Mouse (Mus musculus): ENCODE data around the gene Psg18. TPM values are rescaled to one million over a fixed set of nuclear protein-coding genes. Genes with fewer than 3 reads are reported as not detected.
"Not testable (repeated sequence)": the region's sequence is repeated elsewhere in the genome, so short reads cannot be mapped to it uniquely, and the experiment has no call there.

The Psg18 gene
- not detected for total RNA-seq (2021)
- long read RNA-seq, experiment 1: 0 reads
- long read RNA-seq, experiment 2: 0 reads

DNA sequence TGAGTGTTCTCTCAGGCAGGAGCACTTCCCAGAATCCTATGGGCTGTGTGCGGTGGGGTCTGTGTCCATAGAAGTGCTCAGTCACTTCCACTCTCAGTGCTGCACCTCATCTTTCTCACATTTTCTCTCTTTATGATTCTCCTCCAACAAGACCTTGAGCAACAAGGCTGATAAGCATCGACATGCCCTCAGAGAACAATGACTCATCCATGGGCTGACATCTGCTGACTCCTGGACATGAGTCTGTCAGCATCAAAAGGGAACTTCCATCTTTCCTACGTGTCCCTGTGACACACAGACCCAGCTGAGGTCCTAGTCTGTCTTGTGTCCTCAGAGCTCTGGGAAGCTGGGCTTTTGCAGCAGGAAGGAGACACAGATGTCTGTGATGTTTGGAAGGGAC lies at the start of gene Psg18:
Gene Psg18 (minus strand): TSS at position 101 of the 400 bp plus-strand sequence.
- DNase-seq: not testable (repeated sequence)

- no peak for DNase-seq
Measured at GRCm38 (mm10) chr7:18403407-18403806, 48.6 kb upstream of the Psg18 start.

DNA sequence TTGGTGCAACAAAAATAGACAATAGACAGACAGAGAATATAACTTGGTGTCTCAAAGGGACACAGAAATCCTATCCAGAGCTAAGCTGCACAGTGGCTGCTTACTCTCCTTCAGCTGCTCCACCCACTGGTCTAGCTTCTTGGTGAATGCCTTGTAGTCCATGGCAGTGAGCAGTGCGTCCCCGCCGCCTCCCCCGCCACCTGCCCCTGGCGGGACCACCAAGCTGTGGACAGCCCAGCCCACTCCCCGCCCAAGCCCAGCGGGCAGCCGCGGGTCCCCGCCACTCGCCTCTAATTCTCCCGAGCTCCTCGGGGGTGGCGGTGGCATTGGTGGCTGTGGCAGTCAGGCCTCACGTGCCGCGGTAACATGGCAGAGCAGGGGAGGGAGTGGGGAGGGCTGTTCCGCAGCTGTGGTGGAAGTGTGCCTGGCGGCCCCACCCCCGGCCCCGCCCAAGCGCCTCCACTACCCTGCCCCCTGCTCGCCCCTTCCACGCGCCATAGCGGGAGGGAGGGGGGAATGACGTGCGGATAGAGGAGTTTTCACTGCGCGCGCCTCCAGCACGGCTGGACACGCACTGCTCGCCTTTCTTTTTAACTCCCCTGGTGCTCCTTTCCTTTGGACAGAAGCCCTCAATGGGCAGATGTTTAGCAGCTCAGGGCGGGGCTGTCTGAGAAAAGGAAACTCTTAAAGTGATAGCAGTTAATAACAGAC lies 47.9 kb upstream of the Psg18 start:
- DNase-seq: peak in 1 of 2 experiments; percentile 1

DNA sequence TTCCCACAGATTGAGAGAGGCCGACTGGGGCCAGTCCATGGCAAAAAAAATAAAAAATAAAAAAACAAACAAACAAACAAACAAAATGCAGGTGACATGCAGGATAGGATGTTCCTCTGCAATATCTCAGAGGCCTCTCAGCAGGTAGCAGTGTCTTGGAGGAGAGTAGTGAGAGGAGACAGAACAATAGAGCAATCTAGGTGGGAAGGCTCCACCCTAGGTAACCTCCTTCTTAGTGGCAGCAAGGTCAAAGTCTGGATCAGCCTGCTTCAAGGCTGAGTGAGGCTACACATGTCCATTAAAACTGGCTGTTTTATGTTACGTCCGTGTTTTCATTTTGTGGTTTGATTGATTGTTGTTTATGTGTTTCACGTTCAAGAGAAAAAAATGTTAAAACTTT lies 36.7 kb upstream of the Psg18 start:
- not testable (repeated sequence) for DNase-seq

GRCm38 (mm10) chr7:18378295-18378694 lies 23.5 kb upstream of the Psg18 start:
- DNase-seq: no peak

- DNase-seq: not testable (repeated sequence)
Measured at GRCm38 (mm10) chr7:18335411-18335810, 19.4 kb downstream of the Psg18 start.

Other genes with a start within 250 kb of the Psg18 start
- gene Igfl3, start 178.5 kb downstream of the Psg18 start, total RNA-seq (2021): not detected
- not detected for gene Mill1, start 109.7 kb downstream of the Psg18 start, total RNA-seq (2021)
- not detected for gene Psg28, start 77.0 kb upstream of the Psg18 start, total RNA-seq (2021)
- gene Psg26, start 129.2 kb upstream of the Psg18 start, total RNA-seq (2021): not detected
- gene Psg25, start 177.3 kb upstream of the Psg18 start, total RNA-seq (2021): not detected
- not detected for gene Psg27, start 212.3 kb upstream of the Psg18 start, total RNA-seq (2021)